Mouse (Mus musculus) liver, postnatal 0 days (tissue): ENCODE data around the gene Opn3.

Experiments used
- CTCF ChIP-seq: sonication (generic); IDR thresholded peaks from 2 replicates; pipeline ENCODE4 v1.5.1; 2016; ENCODE audit warnings: antibody characterized with exemption, low read depth
- EP300 ChIP-seq: IDR thresholded peaks from 2 replicates; pipeline ENCODE4 v1.6.1; 2016; ENCODE audit warnings: antibody characterized with exemption, low read depth, mild to moderate bottlenecking

DNA sequence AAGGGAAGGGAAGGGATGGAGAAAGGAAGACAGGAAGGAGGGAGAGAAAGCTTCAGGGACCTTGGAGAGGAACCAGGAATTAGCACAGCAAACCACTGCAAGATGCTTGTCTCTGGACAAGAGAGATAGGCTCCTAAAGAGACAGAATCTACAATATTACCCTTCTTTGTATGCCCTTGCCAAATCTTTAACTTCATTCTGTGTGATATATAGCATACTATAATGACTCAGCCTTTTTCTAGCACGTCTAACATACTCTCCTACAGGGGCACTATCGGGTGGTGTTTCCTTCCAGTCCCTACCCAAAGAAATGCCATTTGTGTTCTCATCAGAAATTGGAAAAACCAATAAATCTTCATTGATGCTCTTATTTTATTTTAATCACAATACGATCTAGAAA is 61.5 kb downstream of the Opn3 start:
- TF ChIP-seq CTCF (no peak), EP300 (no peak)
